Mouse (Mus musculus): ENCODE results near the gene Tmem86b. TPM values are rescaled to one million over a fixed set of nuclear protein-coding genes. Genes with fewer than 3 reads are reported as not detected.

Gene Tmem86b
- polyA plus RNA-seq, 1 experiment from 2014 or later = 2.0 TPM

- no peaks in the 10 kb centered on the region for H3K4me1 ChIP-seq
- no peak overlapping the region for H3K4me3 ChIP-seq
- 80% methylated on average over 3 of the region's 3 CpGs for WGBS
- no peak overlapping the region for H3K4me2 ChIP-seq
- no peak overlapping the region for H3K27ac ChIP-seq
- no peak overlapping the region for H3K9ac ChIP-seq
- no peaks in the 10 kb centered on the region for H3K27me3 ChIP-seq
- no peaks in the 10 kb centered on the region for H3K9me3 ChIP-seq
- no peak for ATAC-seq (ENCODE audit: insufficient number of reproducible peaks, insufficient read depth, low FRiP score, low TSS enrichment, low read depth)
- peaks cover 65% of the 10 kb centered on the region for H3K36me3 ChIP-seq
Measured at GRCm38 (mm10) chr7:4646806-4647205, 15.6 kb upstream of the Tmem86b start.

- no peak overlapping the region for H3K4me2 ChIP-seq
- 92% methylated on average over 6 of the region's 6 CpGs for WGBS
- ATAC-seq (ENCODE audit: insufficient number of reproducible peaks, insufficient read depth, low FRiP score, low TSS enrichment, low read depth) = no peak
- no peak overlapping the region for H3K9ac ChIP-seq
- no peak overlapping the region for H3K27ac ChIP-seq
- no peaks in the 10 kb centered on the region for H3K27me3 ChIP-seq
- H3K4me3 ChIP-seq = no peak overlapping the region
- H3K4me1 ChIP-seq = no peaks in the 10 kb centered on the region
- peaks cover 93% of the 10 kb centered on the region for H3K36me3 ChIP-seq
- H3K9me3 ChIP-seq = no peaks in the 10 kb centered on the region
Measured at GRCm38 (mm10) chr7:4643225-4643624, 12.0 kb upstream of the Tmem86b start.

GRCm38 (mm10) chr7:4641956-4642355, 10.7 kb upstream of the Tmem86b start:
- H3K4me2 ChIP-seq = no peak overlapping the region
- H3K4me3 ChIP-seq = no peak overlapping the region
- H3K27ac ChIP-seq = no peak overlapping the region
- ATAC-seq (ENCODE audit: insufficient number of reproducible peaks, insufficient read depth, low FRiP score, low TSS enrichment, low read depth) = no peak
- H3K9me3 ChIP-seq = no peaks in the 10 kb centered on the region
- H3K27me3 ChIP-seq = no peaks in the 10 kb centered on the region
- H3K36me3 ChIP-seq = peaks cover 99% of the 10 kb centered on the region
- 90% methylated on average over 7 of the region's 7 CpGs for WGBS
- H3K4me1 ChIP-seq = no peaks in the 10 kb centered on the region
- H3K9ac ChIP-seq = no peak overlapping the region

GRCm38 (mm10) chr7:4641155-4641554, 9.9 kb upstream of the Tmem86b start:
- no peak overlapping the region for H3K4me2 ChIP-seq
- no peaks in the 10 kb centered on the region for H3K4me1 ChIP-seq
- 75% methylated on average over 11 of the region's 11 CpGs for WGBS
- no peak overlapping the region for H3K4me3 ChIP-seq
- no peaks in the 10 kb centered on the region for H3K27me3 ChIP-seq
- H3K27ac ChIP-seq = no peak overlapping the region
- peaks cover 99% of the 10 kb centered on the region for H3K36me3 ChIP-seq
- no peak overlapping the region for H3K9ac ChIP-seq
- no peaks in the 10 kb centered on the region for H3K9me3 ChIP-seq
- ATAC-seq (ENCODE audit: insufficient number of reproducible peaks, insufficient read depth, low FRiP score, low TSS enrichment, low read depth) = no peak

GRCm38 (mm10) chr7:4636179-4636578, 5.0 kb upstream of the Tmem86b start:
- no peaks in the 10 kb centered on the region for H3K4me1 ChIP-seq
- H3K9me3 ChIP-seq = no peaks in the 10 kb centered on the region
- H3K27ac ChIP-seq = no peak overlapping the region
- no peak overlapping the region for H3K4me2 ChIP-seq
- ATAC-seq (ENCODE audit: insufficient number of reproducible peaks, insufficient read depth, low FRiP score, low TSS enrichment, low read depth) = no peak
- 82% methylated on average over 4 of the region's 4 CpGs for WGBS
- H3K27me3 ChIP-seq = no peaks in the 10 kb centered on the region
- H3K9ac ChIP-seq = no peak overlapping the region
- no peak overlapping the region for H3K4me3 ChIP-seq
- peaks cover 93% of the 10 kb centered on the region for H3K36me3 ChIP-seq

- Histone ChIP-seq H3K4me2 (no peak overlapping the region), H3K9ac (no peak overlapping the region), H3K27me3 (no peaks in the 10 kb centered on the region), H3K4me3 (no peak overlapping the region), H3K36me3 (peaks cover 70% of the 10 kb centered on the region), H3K9me3 (no peaks in the 10 kb centered on the region), H3K27ac (no peak overlapping the region), H3K4me1 (no peaks in the 10 kb centered on the region)
- 96% methylated on average over 1 of the region's 1 CpGs for WGBS
- ATAC-seq (ENCODE audit: insufficient number of reproducible peaks, insufficient read depth, low FRiP score, low TSS enrichment, low read depth) = no peak
Measured at GRCm38 (mm10) chr7:4630198-4630597, 1.0 kb downstream of the Tmem86b start.

GRCm38 (mm10) chr7:4629586-4629985, 1.6 kb downstream of the Tmem86b start:
- H3K4me1 ChIP-seq = no peaks in the 10 kb centered on the region
- H3K9me3 ChIP-seq = no peaks in the 10 kb centered on the region
- H3K4me2 ChIP-seq = no peak overlapping the region
- no peak overlapping the region for H3K27ac ChIP-seq
- H3K27me3 ChIP-seq = no peaks in the 10 kb centered on the region
- no peak for ATAC-seq (ENCODE audit: insufficient number of reproducible peaks, insufficient read depth, low FRiP score, low TSS enrichment, low read depth)
- peaks cover 66% of the 10 kb centered on the region for H3K36me3 ChIP-seq
- H3K9ac ChIP-seq = no peak overlapping the region
- H3K4me3 ChIP-seq = no peak overlapping the region
- WGBS = 92% methylated on average over 5 of the region's 5 CpGs

- no peaks in the 10 kb centered on the region for H3K27me3 ChIP-seq
- H3K27ac ChIP-seq = no peak overlapping the region
- no peaks in the 10 kb centered on the region for H3K9me3 ChIP-seq
- no peak for ATAC-seq (ENCODE audit: insufficient number of reproducible peaks, insufficient read depth, low FRiP score, low TSS enrichment, low read depth)
- H3K4me2 ChIP-seq = no peak overlapping the region
- peaks cover 32% of the 10 kb centered on the region for H3K36me3 ChIP-seq
- 91% methylated on average over 2 of the region's 2 CpGs for WGBS
- no peak overlapping the region for H3K4me3 ChIP-seq
- no peak overlapping the region for H3K9ac ChIP-seq
- H3K4me1 ChIP-seq = no peaks in the 10 kb centered on the region
Measured at GRCm38 (mm10) chr7:4625928-4626327, 5.3 kb downstream of the Tmem86b start.

- ATAC-seq (ENCODE audit: insufficient number of reproducible peaks, insufficient read depth, low FRiP score, low TSS enrichment, low read depth) = no peak
- no peaks in the 10 kb centered on the region for H3K27me3 ChIP-seq
- H3K9me3 ChIP-seq = no peaks in the 10 kb centered on the region
- WGBS = 53% methylated on average over 1 of the region's 1 CpGs
- H3K4me2 ChIP-seq = no peak overlapping the region
- no peak overlapping the region for H3K27ac ChIP-seq
- no peak overlapping the region for H3K9ac ChIP-seq
- H3K36me3 ChIP-seq = peaks cover 16% of the 10 kb centered on the region
- H3K4me3 ChIP-seq = no peak overlapping the region
- no peaks in the 10 kb centered on the region for H3K4me1 ChIP-seq
Measured at GRCm38 (mm10) chr7:4624343-4624742, 6.9 kb downstream of the Tmem86b start.

- no peaks in the 10 kb centered on the region for H3K27me3 ChIP-seq
- no peaks in the 10 kb centered on the region for H3K4me1 ChIP-seq
- 32% methylated on average over 4 of the region's 4 CpGs for WGBS
- no peak overlapping the region for H3K4me3 ChIP-seq
- no peaks in the 10 kb centered on the region for H3K9me3 ChIP-seq
- H3K36me3 ChIP-seq = peaks cover 9% of the 10 kb centered on the region
- no peak overlapping the region for H3K4me2 ChIP-seq
- H3K9ac ChIP-seq = no peak overlapping the region
- ATAC-seq (ENCODE audit: insufficient number of reproducible peaks, insufficient read depth, low FRiP score, low TSS enrichment, low read depth) = no peak
- no peak overlapping the region for H3K27ac ChIP-seq
Measured at GRCm38 (mm10) chr7:4623544-4624189, 7.6 kb downstream of the Tmem86b start.

- WGBS = 28% methylated on average over 1 of the region's 1 CpGs
- Histone ChIP-seq H3K27me3 (no peaks in the 10 kb centered on the region), H3K4me2 (no peak overlapping the region), H3K9ac (no peak overlapping the region), H3K36me3 (no peaks in the 10 kb centered on the region), H3K9me3 (no peaks in the 10 kb centered on the region), H3K4me1 (no peaks in the 10 kb centered on the region), H3K27ac (no peak overlapping the region), H3K4me3 (no peak overlapping the region)
- no peak for ATAC-seq (ENCODE audit: insufficient number of reproducible peaks, insufficient read depth, low FRiP score, low TSS enrichment, low read depth)
Measured at GRCm38 (mm10) chr7:4619979-4620378, 11.2 kb downstream of the Tmem86b start.

- Histone ChIP-seq H3K4me3 (no peak overlapping the region), H3K27me3 (no peaks in the 10 kb centered on the region), H3K9me3 (no peaks in the 10 kb centered on the region), H3K36me3 (no peaks in the 10 kb centered on the region), H3K4me2 (no peak overlapping the region), H3K4me1 (no peaks in the 10 kb centered on the region), H3K27ac (no peak overlapping the region), H3K9ac (no peak overlapping the region)
- WGBS = 80% methylated on average over 14 of the region's 14 CpGs
- ATAC-seq (ENCODE audit: insufficient number of reproducible peaks, insufficient read depth, low FRiP score, low TSS enrichment, low read depth) = no peak
Measured at GRCm38 (mm10) chr7:4613740-4614403, 17.4 kb downstream of the Tmem86b start.

Measured in embryonic facial prominence, embryonic 13.5 days (tissue).